Mouse (Mus musculus) gastrocnemius, adult 8-10 months (tissue): ENCODE data around the gene Cnga1. TPM values are rescaled to one million over a fixed set of nuclear protein-coding genes. Genes with fewer than 3 reads are reported as not detected.

ENCODE experiments used
- DNase-seq, 2 experiments: peaks; one replicate each; pipeline ENCODE4 v3.0.0; 2022; ENCODE audit warnings: low spot score in 2 of 2
- total RNA-seq, 4 experiments: library from RNA; stranded (reverse); gene quantifications; 2 replicates each; pipeline ENCODE4 v1.2.4; 2022

Gene Cnga1
- total RNA-seq, 4 experiments from 2014 or later: not detected

DNA sequence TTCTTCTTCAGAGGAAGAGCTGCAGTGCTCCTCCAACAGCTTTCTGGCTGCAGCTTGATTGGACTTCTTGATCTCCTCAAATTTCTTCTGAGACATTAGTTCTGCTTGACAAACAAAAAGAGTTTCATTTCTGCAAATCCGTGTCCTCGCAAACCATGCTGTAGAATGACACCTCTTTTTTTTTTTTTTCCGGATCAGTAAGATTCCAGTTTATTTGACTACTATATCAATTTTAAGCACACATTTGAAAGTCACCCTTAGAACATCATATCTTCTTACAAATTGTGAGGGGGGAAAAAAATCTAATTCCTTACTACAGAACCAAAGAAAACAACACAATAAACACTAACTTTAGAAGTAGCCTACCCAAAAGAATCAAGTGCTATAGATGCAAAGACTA is 87.8 kb downstream of the Cnga1 start:
- DNase-seq: no peak

Other genes starting within 250 kb of the Cnga1 start
- under 1 TPM; 0.05 to 0.27 (median 0.15) TPM for gene Corin, start 139.8 kb downstream of the Cnga1 start, total RNA-seq
- gene Nfxl1, start 84.6 kb downstream of the Cnga1 start, total RNA-seq: 1 to 10 TPM; 2.5 to 5.9 (median 3.2) TPM
- not detected for gene Zar1, start 63.0 kb downstream of the Cnga1 start, total RNA-seq
- gene Gm5868, start 56.7 kb downstream of the Cnga1 start, total RNA-seq: not detected
- gene Nipal1, start 3.5 kb upstream of the Cnga1 start, total RNA-seq: under 1 TPM in 1 of 4 experiments, not detected in 3; 0.07 TPM
- gene Txk, start 108.5 kb upstream of the Cnga1 start, total RNA-seq: not detected
- gene Tec, start 224.2 kb upstream of the Cnga1 start, total RNA-seq: 1 to 10 TPM; 1.1 to 2.6 (median 1.6) TPM